Mouse (Mus musculus): ENCODE data around the gene Eif4g3.

Gene Eif4g3

GRCm38 (mm10) chr4:138108541-138108940 lies 115.7 kb downstream of the Eif4g3 start:
- no peak for DNase-seq

GRCm38 (mm10) chr4:138109332-138109731 lies 116.5 kb downstream of the Eif4g3 start:
- no peak for DNase-seq

DNA sequence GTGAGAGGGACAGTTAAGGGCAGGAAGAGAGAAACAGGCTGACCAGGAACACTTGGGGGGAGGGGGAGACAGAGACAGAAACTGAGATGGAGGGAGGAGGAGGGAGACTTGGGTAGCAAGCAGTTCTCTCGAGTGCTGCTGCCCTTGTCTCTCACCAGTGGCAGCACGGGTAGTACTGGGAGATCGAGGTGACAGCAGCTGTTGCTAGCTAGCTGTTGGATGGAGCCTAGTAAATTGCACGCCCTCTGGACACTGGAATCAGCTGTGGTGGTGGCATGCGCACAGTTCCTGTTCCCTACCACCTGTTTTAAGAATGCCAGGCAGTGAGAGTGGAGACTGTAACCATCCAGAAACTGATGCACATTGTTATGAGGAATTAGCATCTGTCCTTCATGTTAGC lies 119.0 kb downstream of the Eif4g3 start:
- DNase-seq = no peak

DNA sequence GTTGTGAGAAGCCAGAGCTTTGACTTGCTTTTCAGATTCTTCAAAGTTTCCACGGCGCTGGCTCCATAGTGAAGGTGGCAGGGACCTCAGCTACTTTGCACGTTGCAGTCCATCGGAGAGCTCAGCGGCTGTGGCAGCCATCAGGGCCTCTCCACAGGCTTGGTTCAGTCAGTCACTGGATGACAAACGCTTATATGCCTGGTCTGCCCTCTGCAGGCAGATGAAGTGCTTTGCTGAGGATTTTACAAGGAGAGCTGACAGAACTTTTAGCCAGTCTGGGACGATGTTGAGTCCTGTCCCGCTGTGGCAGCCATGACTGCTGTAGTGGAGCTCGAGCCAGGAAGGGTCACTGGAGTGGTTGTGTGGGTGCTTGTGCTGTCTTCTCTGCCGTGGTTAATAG lies 126.9 kb downstream of the Eif4g3 start:
- peak; percentile 25 for DNase-seq

DNA sequence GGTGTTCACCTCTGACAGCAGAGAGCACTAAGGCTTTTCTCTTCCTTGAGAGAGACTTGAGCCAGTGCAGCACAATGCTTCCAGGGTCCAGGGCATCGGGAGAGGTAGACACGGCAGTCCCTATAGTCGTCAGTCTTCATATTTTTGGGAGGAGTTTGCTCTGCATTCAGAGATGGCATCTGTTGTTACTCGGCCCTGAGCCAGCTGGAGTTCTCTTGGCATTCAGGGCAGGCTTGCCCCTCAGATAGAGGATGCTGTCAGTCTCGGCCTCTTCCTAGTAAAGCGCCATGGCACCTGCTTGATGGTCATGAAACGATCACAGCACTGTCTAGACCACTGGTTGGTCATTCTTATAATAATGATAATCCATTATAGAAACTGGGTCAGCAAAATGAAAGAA lies 131.2 kb downstream of the Eif4g3 start:
- DNase-seq = peak; percentile 36

DNA sequence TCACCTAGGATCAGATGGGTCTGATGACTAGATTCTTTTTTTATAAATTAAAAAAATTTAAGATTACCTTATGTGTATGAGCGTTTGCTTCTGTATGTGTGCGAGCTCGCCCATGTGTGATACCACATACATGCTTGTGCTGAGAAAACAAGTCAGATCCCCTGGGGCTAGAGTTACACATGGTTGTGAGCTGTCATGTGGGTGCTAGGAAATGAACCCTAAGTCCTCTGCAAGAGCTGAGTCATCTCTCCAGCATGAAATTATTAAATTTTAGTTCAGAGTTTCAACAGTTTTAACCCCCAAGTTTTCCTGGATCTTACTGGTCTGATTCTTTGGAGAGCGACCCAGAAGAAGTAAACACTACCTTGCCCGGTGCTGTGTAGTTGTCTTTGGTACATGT lies 134.5 kb downstream of the Eif4g3 start:
- no peak for DNase-seq

GRCm38 (mm10) chr4:138127781-138128180 lies 135.0 kb downstream of the Eif4g3 start:
- DNase-seq = no peak

DNA sequence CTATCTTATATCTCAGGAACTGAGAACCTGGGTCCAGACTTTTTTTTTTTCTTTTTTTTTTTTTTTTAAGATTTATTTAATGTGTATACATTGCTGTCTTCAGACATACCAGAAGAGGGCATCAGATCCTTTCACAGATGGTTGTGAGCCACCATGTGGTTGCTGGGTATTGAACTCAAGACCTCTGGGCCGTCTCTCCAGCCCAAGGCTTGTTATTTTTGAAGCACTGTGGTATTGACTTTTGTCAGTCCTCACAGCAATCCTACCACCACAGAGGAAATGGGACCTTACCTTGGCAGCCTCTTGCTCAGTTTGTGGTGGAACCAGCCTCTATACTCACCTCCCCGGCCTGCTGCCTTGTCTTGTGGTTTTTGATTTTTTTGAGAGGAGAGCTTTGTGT lies 137.3 kb downstream of the Eif4g3 start:
- no peak for DNase-seq

DNA sequence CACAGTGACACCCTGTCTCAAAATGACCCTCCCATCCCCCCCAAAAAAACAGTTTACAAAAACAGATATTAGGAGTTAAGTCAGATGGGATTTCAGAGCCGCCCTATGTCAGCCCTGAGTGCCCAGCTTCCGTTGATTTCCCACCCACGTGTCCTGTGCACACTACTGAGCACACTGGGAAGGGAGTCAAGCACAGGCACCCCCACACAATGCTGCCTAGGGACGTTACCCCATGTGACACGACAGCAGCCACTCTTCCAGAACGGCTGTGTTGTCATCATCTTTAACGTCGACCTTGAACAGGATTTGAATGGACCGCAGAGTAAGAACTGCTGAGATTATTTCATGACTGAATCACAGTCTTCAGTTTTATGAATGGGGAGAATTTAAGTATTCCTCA lies 138.4 kb downstream of the Eif4g3 start:
- DNase-seq = no peak

GRCm38 (mm10) chr4:138131716-138132115 lies 138.9 kb downstream of the Eif4g3 start:
- DNase-seq = no peak

GRCm38 (mm10) chr4:138133360-138133759 lies 140.5 kb downstream of the Eif4g3 start:
- DNase-seq = no peak

DNA sequence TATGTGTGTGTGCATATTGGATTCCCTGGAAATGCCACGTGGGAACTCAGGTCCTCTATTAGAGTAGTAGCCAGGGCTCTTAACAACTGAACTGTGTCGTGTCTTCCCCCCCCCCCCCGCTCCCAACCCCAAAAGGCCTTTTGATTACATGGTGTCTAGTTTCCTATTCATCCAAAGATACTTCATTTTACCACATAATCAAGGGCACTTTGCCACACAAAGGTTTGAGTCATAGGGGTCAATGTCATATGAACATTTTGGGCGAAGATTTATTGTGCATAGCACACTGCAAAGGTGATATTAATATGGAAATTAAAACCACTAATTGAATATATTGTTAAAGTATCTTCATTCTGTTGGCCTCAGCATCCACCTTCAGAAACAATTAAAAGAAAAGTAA lies 144.5 kb downstream of the Eif4g3 start:
- DNase-seq = no peak

- DNase-seq = no peak
These were observed 145.0 kb downstream of the Eif4g3 start for GRCm38 (mm10) chr4:138137804-138138203.

- no peak for DNase-seq
These were observed 145.4 kb downstream of the Eif4g3 start for GRCm38 (mm10) chr4:138138219-138138618.

- DNase-seq = no peak
These were observed 148.5 kb downstream of the Eif4g3 start for GRCm38 (mm10) chr4:138141358-138141757.

- DNase-seq = no peak
These were observed 154.4 kb downstream of the Eif4g3 start for GRCm38 (mm10) chr4:138147176-138147575.

GRCm38 (mm10) chr4:138149977-138150376 lies 157.2 kb downstream of the Eif4g3 start:
- DNase-seq = no peak

DNA sequence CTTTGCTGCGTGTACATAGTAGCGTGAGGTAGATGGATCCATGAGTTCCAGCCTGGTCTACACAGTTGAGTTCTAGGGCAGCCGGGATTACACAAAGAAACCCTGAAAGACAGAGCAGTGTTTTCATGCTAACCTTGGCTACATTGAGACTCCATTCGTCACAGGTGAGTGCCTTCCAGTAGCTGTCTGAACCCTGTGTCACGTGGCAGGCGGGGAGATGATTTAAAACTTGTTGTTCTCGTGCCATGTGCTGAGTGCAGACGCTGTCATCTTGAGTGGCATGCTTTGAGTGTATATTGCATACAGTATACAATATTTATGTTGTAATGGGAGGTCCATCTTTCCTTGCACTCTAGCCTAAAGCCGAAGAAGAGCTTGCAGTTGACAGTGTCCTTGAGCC lies 158.4 kb downstream of the Eif4g3 start:
- DNase-seq = no peak

DNA sequence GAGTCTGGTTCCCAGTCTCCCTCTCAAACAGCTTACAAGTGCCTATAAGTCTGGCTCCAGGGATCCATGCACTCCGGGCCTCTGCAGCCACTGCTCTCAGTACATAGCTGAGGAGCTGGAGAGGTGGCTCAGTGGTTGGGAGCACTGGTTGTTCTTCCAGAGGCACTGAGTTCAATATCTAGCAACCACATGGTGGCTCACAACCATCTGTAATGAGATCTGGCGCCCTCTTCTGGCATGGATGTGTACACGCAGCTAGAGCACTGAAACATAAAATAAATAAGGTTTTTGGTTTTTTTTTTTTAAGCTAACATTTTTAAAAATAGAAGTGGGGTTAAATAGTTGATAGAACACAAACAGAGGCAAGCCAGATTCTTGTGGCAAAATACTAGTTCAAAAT lies 161.2 kb downstream of the Eif4g3 start:
- peak; percentile 41 for DNase-seq

- no peak for DNase-seq
These were observed 168.1 kb downstream of the Eif4g3 start for GRCm38 (mm10) chr4:138160918-138161317.

DNA sequence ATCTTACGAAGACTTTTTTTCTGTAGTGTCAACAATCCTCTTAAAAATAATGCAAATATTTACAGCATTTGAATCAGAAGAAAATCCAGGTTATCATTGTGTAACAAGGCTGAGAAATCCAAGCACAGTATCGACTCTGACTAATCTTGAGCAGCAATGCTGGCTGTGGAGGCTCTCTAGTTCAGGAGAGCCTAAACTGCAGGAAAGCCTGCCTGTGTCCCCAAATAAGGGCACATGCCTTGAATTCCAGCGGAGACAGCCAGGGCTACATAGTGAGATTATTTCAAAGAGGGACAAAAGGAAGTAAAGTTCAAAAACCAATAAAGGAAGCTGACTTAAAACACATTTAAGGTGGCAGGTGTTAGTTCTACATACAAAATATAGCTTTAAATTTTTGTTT lies 168.7 kb downstream of the Eif4g3 start:
- no peak for DNase-seq

GRCm38 (mm10) chr4:138163836-138164235 lies 171.0 kb downstream of the Eif4g3 start:
- no peak for DNase-seq

DNA sequence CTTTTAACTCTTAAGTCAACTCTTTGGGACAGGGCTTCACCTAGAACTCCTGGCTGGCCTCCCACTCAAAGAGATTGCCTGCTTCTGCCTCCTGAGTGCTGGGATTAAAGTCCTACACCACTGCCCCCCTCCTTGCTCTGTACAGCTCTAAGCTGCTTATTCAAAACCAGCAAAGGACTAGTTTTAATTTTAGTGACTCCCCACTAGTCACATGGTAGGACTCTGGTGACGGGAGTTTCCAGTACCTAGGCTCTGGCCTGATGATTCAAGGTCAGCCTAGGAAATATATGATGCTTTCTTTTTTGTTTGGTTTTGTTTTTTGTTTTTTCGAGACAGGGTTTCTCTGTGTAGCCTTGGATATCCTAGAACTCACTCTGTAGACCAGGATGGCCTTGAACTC lies 172.0 kb downstream of the Eif4g3 start:
- DNase-seq = no peak

GRCm38 (mm10) chr4:138166519-138166918 lies 173.7 kb downstream of the Eif4g3 start:
- DNase-seq = no peak

DNA sequence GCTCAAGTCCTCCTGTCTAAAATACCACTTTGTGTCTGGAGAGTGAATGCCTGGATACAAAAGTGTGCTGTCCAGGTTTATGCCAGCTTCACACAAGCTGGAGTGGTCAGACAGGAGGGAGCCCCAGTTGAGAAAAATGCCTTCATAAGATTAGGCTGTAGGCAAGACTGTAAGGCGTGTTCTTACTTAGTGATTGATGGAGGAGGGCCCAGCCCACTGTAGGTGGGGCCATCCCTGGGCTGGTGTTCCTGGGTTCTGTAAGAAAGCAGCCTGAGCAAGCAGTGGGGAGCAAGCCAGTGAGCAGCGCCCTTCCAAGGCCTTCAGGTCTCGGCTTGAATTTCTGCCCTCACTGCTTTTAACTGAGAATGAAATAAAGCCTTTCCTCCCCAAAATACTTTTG lies 175.3 kb downstream of the Eif4g3 start:
- DNase-seq = no peak

DNA sequence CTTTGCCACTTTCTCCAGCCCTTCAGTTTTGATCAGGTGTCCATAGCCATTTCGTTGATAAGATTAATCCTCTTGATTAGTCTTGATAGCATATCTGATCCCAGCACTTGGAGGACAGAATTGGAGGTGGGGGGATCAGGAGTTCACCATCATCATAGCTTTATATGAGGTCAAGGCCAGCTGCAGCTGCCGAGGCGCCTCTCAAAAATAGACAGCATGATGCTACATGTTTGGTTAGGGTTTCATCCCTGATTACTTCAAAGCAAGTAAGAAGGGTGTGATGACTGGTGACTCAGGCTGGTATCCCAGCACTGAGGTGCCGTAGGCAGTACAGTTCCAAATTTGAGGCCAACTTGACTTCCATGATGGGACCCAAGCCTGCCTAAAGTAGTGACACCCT lies 176.6 kb downstream of the Eif4g3 start:
- DNase-seq = no peak
